Mouse (Mus musculus): ENCODE measurements around the gene Gm26566. TPM values are rescaled to one million over a fixed set of nuclear protein-coding genes. Genes with fewer than 3 reads are reported as not detected.
"Not testable (repeated sequence)": the region's sequence is repeated elsewhere in the genome, so short reads cannot be mapped to it uniquely, and the experiment has no call there.

The Gm26566 gene
- polyA plus RNA-seq, 1 experiment from 2014 or later = 1.2 TPM

GRCm38 (mm10) chr4:88749926-88750325, 28.3 kb downstream of the Gm26566 start:
- DNase-seq (ENCODE audit: low spot score) = no peak
- 54% methylated on average over 6 of the region's 6 CpGs for WGBS
- H3K4me2 ChIP-seq (ENCODE audit: low read length) = no peak overlapping the region

DNA sequence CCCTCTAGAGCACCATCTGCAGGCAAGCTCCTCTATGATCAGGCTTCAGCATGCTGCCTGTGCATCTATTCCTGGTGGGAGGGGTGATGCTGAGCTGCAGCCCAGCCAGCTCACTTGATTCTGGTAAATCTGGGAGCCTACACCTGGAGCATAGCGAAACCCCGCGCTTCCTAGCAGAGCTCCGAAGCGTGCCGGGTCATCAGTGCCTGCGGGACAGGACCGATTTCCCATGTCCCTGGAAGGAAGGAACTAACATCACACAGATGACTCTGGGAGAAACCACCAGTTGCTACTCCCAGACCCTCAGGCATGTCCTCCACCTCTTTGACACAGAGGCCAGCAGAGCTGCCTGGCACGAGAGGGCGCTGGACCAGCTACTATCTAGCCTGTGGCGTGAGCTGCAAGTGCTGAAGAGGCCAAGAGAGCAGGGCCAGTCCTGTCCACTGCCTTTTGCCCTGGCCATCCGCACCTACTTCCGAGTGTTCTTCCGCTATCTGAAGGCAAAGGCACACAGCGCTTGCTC, 33.3 kb downstream of the Gm26566 start, which contains the start of gene Gm13271:
TSS of gene Gm13271 (plus strand) at position 51 of the 523 bp plus-strand sequence.
- WGBS = 82% methylated on average over 15 of the region's 15 CpGs
- not testable (repeated sequence) for H3K4me1 ChIP-seq (replicated peaks; ENCODE audit: control insufficient read depth, insufficient read depth, low read length)

More at GRCm38 (mm10) chr4:88749926-88750325, 28.3 kb downstream of the Gm26566 start:
- H3K9me3 ChIP-seq (ENCODE audit: control insufficient read depth, low read length) = no peaks in the 10 kb centered on the region
- no peak overlapping the region for H3K4me3 ChIP-seq (ENCODE audit: low read depth, low read length)
- H3K36me3 ChIP-seq (ENCODE audit: control insufficient read depth, insufficient read depth, low read length) = no peaks in the 10 kb centered on the region
- no peak overlapping the region for H3K27ac ChIP-seq (ENCODE audit: low read depth)
- no peak for ATAC-seq (replicated peaks; ENCODE audit: low FRiP score, low TSS enrichment, low read depth)
- H3K9ac ChIP-seq (ENCODE audit: low read length) = no peak overlapping the region
- no peaks in the 10 kb centered on the region for H3K4me1 ChIP-seq (replicated peaks; ENCODE audit: control insufficient read depth, insufficient read depth, low read length)
- H3K27me3 ChIP-seq (replicated peaks; ENCODE audit: control insufficient read depth, insufficient read depth, low read length) = no peaks in the 10 kb centered on the region

DNA sequence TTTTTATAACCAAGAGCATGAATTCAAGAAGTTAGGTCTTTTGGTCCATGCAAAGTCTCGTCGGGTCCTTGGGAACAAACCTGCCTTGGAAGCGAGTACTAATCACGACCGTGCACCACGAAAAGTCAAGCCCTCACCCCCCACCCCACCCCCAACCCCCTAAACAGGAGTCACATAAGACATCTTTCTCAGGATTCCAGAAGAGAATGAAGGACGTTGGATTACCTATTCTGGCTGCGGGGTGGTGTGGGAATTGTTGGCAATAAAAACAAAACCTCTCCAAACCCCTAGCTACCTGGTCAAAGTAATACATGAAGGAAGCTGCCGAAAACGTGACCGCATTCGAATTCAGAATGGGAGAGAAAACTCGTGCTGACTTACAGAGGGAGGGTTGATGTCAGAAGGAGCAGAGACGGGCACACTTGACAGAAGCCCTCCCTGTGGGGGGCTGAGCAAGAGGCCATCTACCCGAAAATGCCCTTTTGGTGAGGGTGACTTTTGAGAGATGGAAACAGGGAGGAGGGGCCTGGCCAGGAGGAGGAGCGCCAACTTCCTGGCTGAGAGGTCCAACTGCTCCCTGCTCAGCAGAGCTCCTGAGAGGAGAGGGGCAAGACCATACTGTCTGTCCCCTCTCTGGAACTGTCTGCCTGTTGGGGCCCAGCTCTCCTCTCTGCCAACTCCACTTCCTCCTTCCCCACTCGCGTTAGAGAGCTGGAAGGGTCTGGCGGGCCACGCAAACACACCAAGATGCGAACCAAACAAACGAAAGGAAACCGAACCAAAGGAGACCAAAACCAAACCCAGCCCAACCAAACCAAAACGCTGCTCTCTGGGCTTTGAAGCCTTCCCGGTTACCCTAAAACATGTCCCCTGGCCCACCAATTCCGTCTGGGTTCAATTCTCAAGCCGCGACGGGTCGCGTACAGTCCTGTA, 35.2 kb downstream of the Gm26566 start:
- not testable (repeated sequence) for H3K4me1 ChIP-seq (replicated peaks; ENCODE audit: control insufficient read depth, insufficient read depth, low read length); H3K27me3 ChIP-seq (replicated peaks; ENCODE audit: control insufficient read depth, insufficient read depth, low read length); ATAC-seq (replicated peaks; ENCODE audit: low FRiP score, low TSS enrichment, low read depth); H3K36me3 ChIP-seq (ENCODE audit: control insufficient read depth, insufficient read depth, low read length); H3K9me3 ChIP-seq (ENCODE audit: control insufficient read depth, low read length)
- Histone ChIP-seq H3K4me2 (ENCODE audit: low read length) (peak overlapping the region; percentile 59), H3K4me3 (ENCODE audit: low read depth, low read length) (peak overlapping the region; percentile 46), H3K27ac (ENCODE audit: low read depth) (peak overlapping the region; percentile 89), H3K9ac (ENCODE audit: low read length) (peak overlapping the region; percentile 53)
- 10% methylated on average over 28 of the region's 31 CpGs for WGBS
- peak; percentile 79 for DNase-seq (ENCODE audit: low spot score)

More for the DNA sequence above, 33.3 kb downstream of the Gm26566 start, which contains the start of gene Gm13271:
- H3K4me3 ChIP-seq (ENCODE audit: low read depth, low read length); ATAC-seq (replicated peaks; ENCODE audit: low FRiP score, low TSS enrichment, low read depth); DNase-seq (ENCODE audit: low spot score); H3K27me3 ChIP-seq (replicated peaks; ENCODE audit: control insufficient read depth, insufficient read depth, low read length); H3K9ac ChIP-seq (ENCODE audit: low read length); H3K4me2 ChIP-seq (ENCODE audit: low read length); H3K27ac ChIP-seq (ENCODE audit: low read depth); H3K36me3 ChIP-seq (ENCODE audit: control insufficient read depth, insufficient read depth, low read length); H3K9me3 ChIP-seq (ENCODE audit: control insufficient read depth, low read length): not testable (repeated sequence)

DNA sequence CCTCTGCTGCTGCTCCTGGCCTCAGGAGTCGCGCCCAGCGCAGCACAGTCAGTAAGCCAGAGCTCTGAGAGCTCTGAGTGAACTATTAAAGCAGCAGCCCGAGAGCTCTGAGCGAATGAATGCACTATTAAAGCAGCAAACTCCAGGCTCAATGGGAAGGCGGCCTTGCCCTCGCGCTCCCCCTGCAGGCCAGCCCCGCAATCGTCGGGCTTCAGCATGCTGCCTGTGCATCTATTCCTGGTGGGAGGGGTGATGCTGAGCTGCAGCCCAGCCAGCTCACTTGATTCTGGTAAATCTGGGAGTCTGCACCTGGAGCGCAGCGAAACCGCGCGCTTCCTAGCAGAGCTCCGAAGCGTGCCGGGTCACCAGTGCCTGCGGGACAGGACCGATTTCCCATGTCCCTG, 36.0 kb downstream of the Gm26566 start:
- peak overlapping the region; percentile 89 for H3K27ac ChIP-seq (ENCODE audit: low read depth)
- H3K9ac ChIP-seq (ENCODE audit: low read length) = not testable (repeated sequence)
- WGBS = 0% methylated on average over 17 of the region's 21 CpGs

DNA sequence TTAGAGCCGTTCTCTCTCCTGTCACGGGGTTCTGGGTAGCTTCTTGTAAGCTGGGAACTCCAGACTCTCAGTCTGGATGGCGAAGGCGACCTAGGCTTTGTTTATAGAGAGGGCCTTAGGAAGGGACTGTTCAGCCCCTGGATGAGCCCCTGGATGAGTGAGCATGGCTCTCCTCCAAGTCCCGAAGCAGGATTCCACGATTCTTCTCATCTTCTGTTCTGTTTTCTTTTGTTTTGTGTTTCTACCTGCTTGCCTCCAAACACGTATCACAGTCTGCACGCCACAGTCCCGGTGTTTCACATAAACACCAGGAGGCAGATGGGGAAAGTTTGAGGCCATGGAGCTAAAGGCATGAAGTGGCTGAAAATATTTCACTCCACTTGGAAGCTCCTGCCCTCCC, 37.1 kb downstream of the Gm26566 start:
- ATAC-seq (replicated peaks; ENCODE audit: low FRiP score, low TSS enrichment, low read depth); H3K9me3 ChIP-seq (ENCODE audit: control insufficient read depth, low read length); H3K27ac ChIP-seq (ENCODE audit: low read depth); H3K9ac ChIP-seq (ENCODE audit: low read length); H3K36me3 ChIP-seq (ENCODE audit: control insufficient read depth, insufficient read depth, low read length); H3K4me2 ChIP-seq (ENCODE audit: low read length); H3K4me1 ChIP-seq (replicated peaks; ENCODE audit: control insufficient read depth, insufficient read depth, low read length); DNase-seq (ENCODE audit: low spot score); H3K4me3 ChIP-seq (ENCODE audit: low read depth, low read length); H3K27me3 ChIP-seq (replicated peaks; ENCODE audit: control insufficient read depth, insufficient read depth, low read length): not testable (repeated sequence)
- WGBS = 77% methylated on average over 9 of the region's 9 CpGs

More for the DNA sequence above, 36.0 kb downstream of the Gm26566 start:
- ATAC-seq (replicated peaks; ENCODE audit: low FRiP score, low TSS enrichment, low read depth) = peak; percentile 100
- H3K27me3 ChIP-seq (replicated peaks; ENCODE audit: control insufficient read depth, insufficient read depth, low read length); H3K9me3 ChIP-seq (ENCODE audit: control insufficient read depth, low read length); H3K4me1 ChIP-seq (replicated peaks; ENCODE audit: control insufficient read depth, insufficient read depth, low read length); H3K36me3 ChIP-seq (ENCODE audit: control insufficient read depth, insufficient read depth, low read length): not testable (repeated sequence)
- peak; percentile 84 for DNase-seq (ENCODE audit: low spot score)
- Histone ChIP-seq H3K4me2 (ENCODE audit: low read length) (peak overlapping the region; percentile 59), H3K4me3 (ENCODE audit: low read depth, low read length) (peak overlapping the region; percentile 46)

DNA sequence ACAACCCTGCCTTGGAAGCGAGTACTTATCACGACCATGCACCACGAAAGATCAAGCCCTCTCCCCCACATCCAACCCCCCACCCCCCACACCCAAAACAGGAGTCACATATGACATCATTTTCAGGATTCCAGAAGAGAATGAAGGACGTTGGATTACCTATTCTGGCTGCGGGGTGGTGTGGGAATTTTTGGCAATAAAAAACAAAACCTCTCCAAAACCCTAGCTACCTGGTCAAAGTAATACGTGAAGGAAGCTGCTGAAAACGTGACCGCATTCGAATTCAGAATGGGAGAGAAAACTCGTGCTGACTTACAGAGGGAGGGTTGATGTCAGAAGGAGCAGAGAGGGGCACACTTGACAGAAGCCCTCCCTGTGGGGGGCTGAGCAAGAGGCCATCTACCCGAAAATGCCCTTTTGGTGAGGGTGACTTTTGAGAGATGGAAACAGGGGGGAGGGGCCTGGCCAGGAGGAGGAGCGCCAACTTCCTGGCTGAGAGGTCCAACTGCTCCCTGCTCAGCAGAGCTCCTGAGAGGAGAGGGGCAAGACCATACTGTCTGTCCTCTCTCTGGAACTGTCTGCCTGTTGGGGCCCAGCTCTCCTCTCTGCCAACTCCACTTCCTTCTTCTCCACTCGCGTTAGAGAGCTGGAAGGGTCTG, 38.1 kb downstream of the Gm26566 start, which contains the start of gene Gm13283:
TSS of gene Gm13283 (plus strand) at position 510 of the 659 bp plus-strand sequence.
- WGBS = 26% methylated on average over 9 of the region's 14 CpGs
- DNase-seq (ENCODE audit: low spot score); H3K27me3 ChIP-seq (replicated peaks; ENCODE audit: control insufficient read depth, insufficient read depth, low read length); H3K36me3 ChIP-seq (ENCODE audit: control insufficient read depth, insufficient read depth, low read length); H3K4me1 ChIP-seq (replicated peaks; ENCODE audit: control insufficient read depth, insufficient read depth, low read length); ATAC-seq (replicated peaks; ENCODE audit: low FRiP score, low TSS enrichment, low read depth); H3K9ac ChIP-seq (ENCODE audit: low read length); H3K9me3 ChIP-seq (ENCODE audit: control insufficient read depth, low read length): not testable (repeated sequence)
- H3K4me3 ChIP-seq (ENCODE audit: low read depth, low read length) = peak within 1 kb of the TSS; percentile 23
- H3K4me2 ChIP-seq (ENCODE audit: low read length) = peak within 1 kb of the TSS; percentile 36
- peak within 1 kb of the TSS; percentile 47; the same call in 1 of the 2 replicates for H3K27ac ChIP-seq (ENCODE audit: low read depth)

GRCm38 (mm10) chr4:88760431-88760830, 38.8 kb downstream of the Gm26566 start:
- not testable (repeated sequence) for H3K9me3 ChIP-seq (ENCODE audit: control insufficient read depth, low read length); H3K27me3 ChIP-seq (replicated peaks; ENCODE audit: control insufficient read depth, insufficient read depth, low read length); H3K36me3 ChIP-seq (ENCODE audit: control insufficient read depth, insufficient read depth, low read length); DNase-seq (ENCODE audit: low spot score); H3K4me1 ChIP-seq (replicated peaks; ENCODE audit: control insufficient read depth, insufficient read depth, low read length); H3K9ac ChIP-seq (ENCODE audit: low read length); ATAC-seq (replicated peaks; ENCODE audit: low FRiP score, low TSS enrichment, low read depth)
- Histone ChIP-seq H3K4me2 (ENCODE audit: low read length) (peak overlapping the region; percentile 36), H3K4me3 (ENCODE audit: low read depth, low read length) (peak overlapping the region; percentile 23), H3K27ac (ENCODE audit: low read depth) (peak overlapping the region; percentile 47; the same call in 1 of the 2 replicates)
- 0% methylated on average over 24 of the region's 28 CpGs for WGBS

- DNase-seq (ENCODE audit: low spot score) = not testable (repeated sequence)
Observed at GRCm38 (mm10) chr4:88761776-88762175, 40.2 kb downstream of the Gm26566 start.

More at GRCm38 (mm10) chr4:88761776-88762175, 40.2 kb downstream of the Gm26566 start:
- WGBS = 47% methylated on average over 6 of the region's 8 CpGs
- not testable (repeated sequence) for H3K27ac ChIP-seq (ENCODE audit: low read depth); H3K36me3 ChIP-seq (ENCODE audit: control insufficient read depth, insufficient read depth, low read length); H3K27me3 ChIP-seq (replicated peaks; ENCODE audit: control insufficient read depth, insufficient read depth, low read length); ATAC-seq (replicated peaks; ENCODE audit: low FRiP score, low TSS enrichment, low read depth); H3K4me3 ChIP-seq (ENCODE audit: low read depth, low read length); H3K9ac ChIP-seq (ENCODE audit: low read length); H3K9me3 ChIP-seq (ENCODE audit: control insufficient read depth, low read length); H3K4me2 ChIP-seq (ENCODE audit: low read length); H3K4me1 ChIP-seq (replicated peaks; ENCODE audit: control insufficient read depth, insufficient read depth, low read length)

Data from intestine, embryonic 14.5 days (tissue).